Mouse (Mus musculus) duodenum, adult 2 months (tissue): ENCODE measurements around the gene Adar. TPM values are rescaled to one million over a fixed set of nuclear protein-coding genes. Genes with fewer than 3 reads are reported as not detected.

ENCODE experiments used
- polyA plus RNA-seq: library from polyadenylated mRNA; depleted of rRNA; stranded (reverse); fragments of >200 nt; gene quantifications from 2 replicates; pipeline ENCODE4 v1.2.3, GENCODE M21; 2012; ENCODE audit warnings: low replicate concordance; rRNA removed

Adar gene
- 17.5 and 19.4 TPM in 2 replicates for polyA plus RNA-seq

DNA sequence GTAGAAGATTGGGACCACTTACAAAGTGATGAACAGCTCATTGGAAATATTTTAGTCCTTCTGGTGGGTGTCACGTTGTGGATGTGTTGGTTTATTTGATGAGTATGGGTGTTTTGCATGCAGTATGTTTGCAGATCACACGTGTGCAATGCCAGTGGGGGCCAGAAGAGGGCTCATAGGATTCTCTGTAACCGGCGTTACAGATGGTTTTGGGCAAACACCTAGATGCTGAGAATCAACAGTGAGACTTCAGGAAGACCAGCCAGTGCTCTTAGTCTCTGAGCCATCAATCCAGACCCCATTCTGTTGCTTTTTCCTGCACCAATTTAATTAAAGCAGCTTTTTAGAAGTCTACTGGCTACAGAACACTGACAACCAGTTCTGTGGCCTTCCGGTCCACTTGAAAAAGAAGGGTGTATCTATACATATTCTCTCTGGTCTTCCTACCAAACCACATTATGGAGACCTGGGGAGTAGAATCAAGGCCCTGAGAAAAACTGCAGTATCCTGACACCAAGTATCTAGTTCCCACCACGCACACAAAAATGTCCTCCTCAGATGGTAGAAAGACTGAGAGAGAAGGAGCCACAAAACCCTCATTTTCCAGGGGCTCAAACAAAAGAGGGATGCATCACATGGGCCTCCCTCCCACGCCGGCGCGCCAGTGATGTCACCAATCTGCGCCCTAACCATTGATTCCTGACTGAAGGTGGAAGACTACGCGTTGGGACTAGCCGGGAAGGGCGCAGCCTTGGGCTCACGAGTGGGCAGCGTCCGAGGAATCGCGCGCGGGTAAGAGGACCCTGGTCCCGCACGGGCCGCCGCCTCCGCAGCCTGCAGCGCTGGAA, at the start of gene Adar:
TSS of gene Adar (plus strand) at position 664 of the 848 bp plus-strand sequence.

GRCm38 (mm10) chr3:89764119-89764724, 49.4 kb downstream of the Adar start, which contains the start of gene Chrnb2:
Gene Chrnb2 (minus strand): TSS chr3:89764632.

GRCm38 (mm10) chr3:89772968-89773709, 58.3 kb downstream of the Adar start, which contains the start of gene Ube2q1:
Gene Ube2q1 (plus strand): TSS chr3:89773616.

Other genes starting within 250 kb of the Adar start
- gene Kcnn3, start 194.9 kb upstream of the Adar start, polyA plus RNA-seq = 2.0 and 5.3 TPM in 2 replicates
- 0.62 and 1.4 TPM in 2 replicates for gene Chrnb2, start 49.6 kb downstream of the Adar start, polyA plus RNA-seq
- gene Ube2q1, start 58.6 kb downstream of the Adar start, polyA plus RNA-seq = 17.5 and 42.1 TPM in 2 replicates
- 0.18 and 0.36 TPM in 2 replicates for gene She, start 116.3 kb downstream of the Adar start, polyA plus RNA-seq
- gene Il6ra, start 198.2 kb downstream of the Adar start, polyA plus RNA-seq = 2.1 and 2.4 TPM in 2 replicates
- gene Atp8b2, start 248.5 kb downstream of the Adar start, polyA plus RNA-seq = 9.2 and 15.3 TPM in 2 replicates